Mouse (Mus musculus): ENCODE data around the gene Pxdc1. TPM values are rescaled to one million over a fixed set of nuclear protein-coding genes. Genes with fewer than 3 reads are reported as not detected.

Pxdc1 gene
- 39.6 and 93.5 TPM in 2 replicates for polyA plus RNA-seq (2012; rRNA removed; ENCODE audit: low replicate concordance)

DNA sequence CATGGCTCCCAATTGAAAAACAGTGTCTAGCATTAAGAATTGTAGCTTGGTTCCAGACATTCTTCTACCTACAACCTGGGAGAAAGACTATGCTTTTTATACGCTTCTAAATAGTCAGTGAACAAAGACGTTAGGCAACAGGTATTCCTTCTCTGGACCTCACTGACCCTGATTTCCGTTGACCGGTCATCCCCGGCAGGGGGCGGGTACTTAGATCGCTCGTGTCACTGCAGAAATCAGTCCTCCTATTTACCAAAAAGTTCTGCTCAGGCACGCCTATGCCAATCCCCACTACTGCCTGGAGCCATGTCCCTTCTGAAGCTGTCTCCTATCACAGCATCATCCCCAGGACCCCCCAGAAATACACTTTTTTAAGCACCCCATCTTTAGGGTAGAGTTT is at the start of gene Pxdc1:
Gene Pxdc1, minus strand, starts transcription at position 96 of the 400 bp plus-strand sequence.

Other genes starting within 250 kb of the Pxdc1 start
- gene Fam50b, start 81.4 kb upstream of the Pxdc1 start, polyA plus RNA-seq (2012; rRNA removed; ENCODE audit: low replicate concordance) = 0.07 TPM in 1 of 2 replicates, not detected in the other
- 1.2 and 1.8 TPM in 2 replicates for gene Prpf4b, start 221.8 kb upstream of the Pxdc1 start, polyA plus RNA-seq (2012; rRNA removed; ENCODE audit: low replicate concordance)

Data from duodenum, adult 2 months (tissue).